Mouse (Mus musculus): ENCODE measurements around the gene Il4ra.

DNA sequence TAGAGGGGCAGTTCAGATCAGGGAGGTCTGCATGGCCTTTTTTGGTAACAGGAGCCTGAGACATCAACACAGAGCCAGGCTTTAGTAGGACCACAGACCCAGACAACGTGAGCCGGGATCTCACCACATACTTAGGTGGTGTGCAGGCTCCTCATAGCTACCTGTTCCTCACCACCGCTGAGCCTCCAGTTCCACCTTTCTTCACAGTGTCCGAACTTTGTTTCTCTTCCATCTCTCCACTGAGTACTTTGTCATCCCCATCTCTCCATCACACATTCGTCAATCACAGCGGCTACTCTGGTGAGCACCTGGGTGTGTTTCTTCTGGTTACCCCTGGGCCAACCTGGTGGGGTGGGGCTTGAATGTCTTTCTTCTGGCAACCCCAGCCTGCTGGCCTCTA is 24.7 kb upstream of the Il4ra start:
- no peak for TF ChIP-seq POLR2A (IDR thresholded peaks at IDR 0.05; ENCODE audit: control insufficient read depth, extremely low read depth, insufficient read depth, low read length, poor library complexity)
- TF ChIP-seq CTCF (IDR thresholded peaks at IDR 0.05; ENCODE audit: borderline replicate concordance, control insufficient read depth, extremely low read depth, insufficient read depth, low read length, poor library complexity) = no peak

Measured in thymus, adult 2 months (tissue).